Mouse (Mus musculus) limb, embryonic 13.5 days (tissue): ENCODE measurements around the gene Blcap. TPM values are rescaled to one million over a fixed set of nuclear protein-coding genes. Genes with fewer than 3 reads are reported as not detected.
A peak's percentile ranks its signal among the peaks of the same experiment; 100 is the strongest.

Experiments
- ATAC-seq: fragments of 200-750 bp; cut with Nextera tagmentation; 2 replicates; pipeline ENCODE4 v1.8.0; 2017; ENCODE audit warnings: low read depth, moderate number of reproducible peaks, moderate TSS enrichment; ENCODE audit not compliant: low FRiP score
- H3K27ac ChIP-seq: fragments of 300-500 bp; sonication (generic); 2 replicates; pipeline ENCODE4 v1.5.1; 2015; ENCODE audit warnings: inconsistent platforms, mild to moderate bottlenecking, moderate library complexity
- H3K27me3 ChIP-seq: fragments of 300-500 bp; sonication (generic); 2 replicates; pipeline ENCODE4 v1.6.1; 2015; ENCODE audit warnings: mild to moderate bottlenecking, inconsistent platforms
- H3K36me3 ChIP-seq: fragments of 300-500 bp; sonication (generic); 2 replicates; pipeline ENCODE4 v1.6.1; 2015; ENCODE audit warnings: inconsistent platforms, mild to moderate bottlenecking, moderate library complexity
- H3K4me1 ChIP-seq: fragments of 300-500 bp; sonication (generic); 2 replicates; pipeline ENCODE4 v1.6.1; 2015; ENCODE audit warnings: inconsistent platforms
- H3K4me2 ChIP-seq: fragments of 300-500 bp; sonication (generic); replicated peaks from 2 replicates; pipeline ENCODE4 v1.6.1; 2015; ENCODE audit warnings: inconsistent platforms, mild to moderate bottlenecking, moderate library complexity
- H3K4me3 ChIP-seq: fragments of 300-500 bp; sonication (generic); 2 replicates; pipeline ENCODE4 v1.5.1; 2015; ENCODE audit warnings: moderate library complexity, mild to moderate bottlenecking, inconsistent platforms
- H3K9ac ChIP-seq: fragments of 300-500 bp; sonication (generic); 2 replicates; pipeline ENCODE4 v1.6.1; 2015; ENCODE audit warnings: mild to moderate bottlenecking, inconsistent platforms
- H3K9me3 ChIP-seq: fragments of 300-500 bp; sonication (generic); 2 replicates; pipeline ENCODE4 v1.6.1; 2016; ENCODE audit warnings: inconsistent platforms
- WGBS: fragments of 180-500 bp; shearing (Covaris S2); methylation state at CpG from one replicate; pipeline ENCODE4 v1.1.7; 2015; 5-methylcytosine and 5-hydroxymethylcytosine counted together
- microRNA-seq: library from miRNA; unstranded; fragments of <30 nt; microRNA quantifications from one replicate; pipeline ENCODE4, GENCODE M21; 2016
- polyA plus RNA-seq: library from polyadenylated mRNA; unstranded; fragments of >200 nt; fragmentation: Nextera tagmentation; extraction: Ambion mirVana; gene quantifications from 2 replicates; pipeline ENCODE4 v1.2.1, GENCODE M21; 2015

Blcap gene
- polyA plus RNA-seq, 1 experiment from 2014 or later: 71.0 TPM

DNA sequence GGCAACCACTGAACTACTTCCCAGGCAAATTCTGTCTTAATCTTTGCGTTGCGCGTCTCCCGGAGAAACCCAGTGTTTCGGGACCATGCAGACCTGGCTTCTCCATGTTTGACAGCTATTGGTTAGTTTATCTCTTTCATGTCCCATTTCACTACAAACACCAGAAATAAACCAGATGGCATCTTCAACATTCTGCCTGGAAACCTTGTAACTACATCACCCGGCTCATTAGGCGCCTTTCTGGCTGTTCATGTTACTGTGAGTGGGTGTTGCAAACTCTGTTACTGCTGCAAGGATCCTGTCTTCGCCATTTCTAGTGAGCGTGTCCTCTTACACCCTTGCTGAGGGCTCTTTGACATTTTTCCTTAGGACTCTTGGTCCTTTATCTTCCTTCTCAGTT is 58.2 kb downstream of the Blcap start:
- no peak overlapping the region for H3K9ac ChIP-seq
- WGBS: 72% methylated on average over 9 of the region's 9 CpGs
- no peaks in the 10 kb centered on the region for H3K36me3 ChIP-seq
- no peak overlapping the region for H3K27ac ChIP-seq
- H3K4me3 ChIP-seq: no peak overlapping the region
- H3K4me1 ChIP-seq: peaks cover 26% of the 10 kb centered on the region
- H3K9me3 ChIP-seq: no peaks in the 10 kb centered on the region
- H3K27me3 ChIP-seq: no peaks in the 10 kb centered on the region
- ATAC-seq: no peak
- no peak overlapping the region for H3K4me2 ChIP-seq

DNA sequence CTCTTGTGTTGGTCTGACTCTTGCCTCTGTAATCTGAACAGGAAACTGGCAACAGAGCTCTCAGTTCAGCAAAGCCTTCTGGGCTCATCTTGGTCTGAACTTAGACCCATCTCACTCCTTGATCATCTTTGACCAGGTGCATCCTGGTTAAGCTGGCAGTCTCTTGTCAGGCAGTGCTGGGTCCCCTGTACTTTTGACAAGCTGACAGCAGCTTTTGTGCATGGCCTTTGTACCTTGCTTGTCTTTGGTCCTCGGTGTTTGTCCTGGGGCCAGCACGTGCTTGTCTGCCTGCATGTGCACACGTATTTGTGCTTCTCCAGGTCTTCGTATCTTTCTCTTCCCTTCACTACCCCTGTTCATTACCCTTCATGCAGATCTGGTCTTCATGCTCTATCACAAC is 61.0 kb downstream of the Blcap start:
- Histone ChIP-seq H3K4me2 (no peak overlapping the region), H3K36me3 (no peaks in the 10 kb centered on the region), H3K4me3 (no peak overlapping the region), H3K4me1 (peaks cover 40% of the 10 kb centered on the region), H3K9ac (no peak overlapping the region), H3K27me3 (no peaks in the 10 kb centered on the region), H3K9me3 (no peaks in the 10 kb centered on the region), H3K27ac (no peak overlapping the region)
- 88% methylated on average over 4 of the region's 4 CpGs for WGBS
- no peak for ATAC-seq

DNA sequence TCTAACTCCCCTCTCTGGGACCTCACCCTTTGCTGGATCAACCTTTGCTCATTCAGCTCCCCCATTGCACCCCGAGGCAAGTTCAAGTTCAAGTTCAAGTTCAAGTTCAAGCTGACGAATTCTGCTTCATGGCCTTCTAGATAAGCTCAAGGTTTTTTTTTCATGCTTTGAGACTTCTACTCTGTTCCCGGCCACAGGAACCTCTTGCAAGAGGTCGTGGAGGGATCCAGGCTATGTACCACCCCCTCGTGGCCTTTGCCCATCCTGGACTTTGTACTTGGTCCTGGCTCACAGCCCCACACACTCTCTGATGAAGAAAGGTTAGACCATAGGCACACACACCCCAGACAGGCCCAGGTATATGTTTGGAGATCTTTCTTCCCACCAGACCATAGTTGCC is 61.9 kb downstream of the Blcap start:
- no peaks in the 10 kb centered on the region for H3K36me3 ChIP-seq
- H3K9me3 ChIP-seq: no peaks in the 10 kb centered on the region
- WGBS: 80% methylated on average over 5 of the region's 5 CpGs
- no peak overlapping the region for H3K9ac ChIP-seq
- no peak overlapping the region for H3K4me2 ChIP-seq
- ATAC-seq: no peak
- peaks cover 31% of the 10 kb centered on the region for H3K4me1 ChIP-seq
- no peaks in the 10 kb centered on the region for H3K27me3 ChIP-seq
- no peak overlapping the region for H3K4me3 ChIP-seq
- H3K27ac ChIP-seq: no peak overlapping the region

GRCm38 (mm10) chr2:157506779-157507178 is 64.3 kb downstream of the Blcap start:
- peak overlapping the region; percentile 40 for H3K4me2 ChIP-seq

More at GRCm38 (mm10) chr2:157506779-157507178, 64.3 kb downstream of the Blcap start:
- H3K4me3 ChIP-seq: no peak overlapping the region
- 0 out of 2 replicates have a peak, but pooled peaks have one; percentile 60 for ATAC-seq
- H3K27ac ChIP-seq: no peak overlapping the region
- no peaks in the 10 kb centered on the region for H3K9me3 ChIP-seq
- H3K27me3 ChIP-seq: no peaks in the 10 kb centered on the region
- WGBS: 35% methylated on average over 14 of the region's 14 CpGs
- H3K9ac ChIP-seq: no peak overlapping the region; the same call in 1 of the 2 replicates
- H3K36me3 ChIP-seq: no peaks in the 10 kb centered on the region
- H3K4me1 ChIP-seq: peaks cover 25% of the 10 kb centered on the region

Small RNAs within 50 kb of the gene (microRNA-seq; reads per million reads assigned to microRNA genes)
- gene Gm23134: 8.7 reads per million, percentile 25 among the genes with 10 or more reads in this experiment

Other genes with a start within 250 kb of the Blcap start
- 0.57 TPM in 1 of 2 replicates, not detected in the other for gene Ghrh, start 223.8 kb downstream of the Blcap start, polyA plus RNA-seq
- gene Manbal, start 203.7 kb downstream of the Blcap start, polyA plus RNA-seq: 93.8 and 104 TPM in 2 replicates
- gene Src, start 152.8 kb downstream of the Blcap start, polyA plus RNA-seq: 20.8 and 22.4 TPM in 2 replicates
- 993 and 1,087 TPM in 2 replicates for gene Nnat, start 11.2 kb downstream of the Blcap start, polyA plus RNA-seq
- gene Ctnnbl1, start 166.1 kb upstream of the Blcap start, polyA plus RNA-seq: 66.8 and 67.4 TPM in 2 replicates